Mouse (Mus musculus): ENCODE measurements around the gene Hsp90aa1.
"Not testable (repeated sequence)": the region's sequence is repeated elsewhere in the genome, so short reads cannot be mapped to it uniquely, and the experiment has no call there.

Hsp90aa1 gene

DNA sequence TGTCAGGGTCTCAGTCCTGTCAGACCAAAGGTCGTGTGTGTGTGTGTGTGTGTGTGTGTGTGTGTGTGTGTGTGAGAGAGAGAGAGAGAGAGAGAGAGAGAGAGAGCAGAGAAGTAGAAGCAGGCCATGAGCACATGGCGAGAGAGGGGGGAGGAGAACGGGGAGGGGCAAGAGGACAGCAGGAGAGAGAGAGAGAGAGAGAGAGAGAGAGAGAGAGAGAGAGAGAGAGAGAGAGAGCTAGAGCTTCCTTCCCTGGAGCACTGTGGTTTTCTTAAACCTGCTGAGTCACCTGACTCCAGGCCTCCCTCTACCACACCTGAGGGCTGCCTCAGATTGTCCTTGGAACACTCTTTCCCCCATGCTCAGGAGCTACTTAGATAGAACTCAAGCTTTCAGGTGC, 1.2 kb downstream of the Hsp90aa1 start:
- in situ Hi-C loops (cut with MboI, MseI), result loop anchor here (10.0 to 25.0 kb wide), 2 partner anchors 836 to 1883 kb away; partner anchors contain the start of genes Eif5 (in 1 of the 2) and Inf2 (in 1 of the 2)

GRCm38 (mm10) chr12:110700730-110701129, 1.8 kb downstream of the Hsp90aa1 start:
- in situ Hi-C loops (cut with MboI, MseI), result loop anchor here (10.0 to 25.0 kb wide), 2 partner anchors 837 to 1884 kb away; partner anchors contain the start of genes Eif5 (in 1 of the 2) and Inf2 (in 1 of the 2)

- in situ Hi-C loops (cut with MboI, MseI), result no loop called here
Measured at GRCm38 (mm10) chr12:110699171-110699547, 3.4 kb downstream of the Hsp90aa1 start.

- in situ Hi-C loops (cut with MboI, MseI), result no loop called here
Measured at GRCm38 (mm10) chr12:110698523-110699170, 3.9 kb downstream of the Hsp90aa1 start.

DNA sequence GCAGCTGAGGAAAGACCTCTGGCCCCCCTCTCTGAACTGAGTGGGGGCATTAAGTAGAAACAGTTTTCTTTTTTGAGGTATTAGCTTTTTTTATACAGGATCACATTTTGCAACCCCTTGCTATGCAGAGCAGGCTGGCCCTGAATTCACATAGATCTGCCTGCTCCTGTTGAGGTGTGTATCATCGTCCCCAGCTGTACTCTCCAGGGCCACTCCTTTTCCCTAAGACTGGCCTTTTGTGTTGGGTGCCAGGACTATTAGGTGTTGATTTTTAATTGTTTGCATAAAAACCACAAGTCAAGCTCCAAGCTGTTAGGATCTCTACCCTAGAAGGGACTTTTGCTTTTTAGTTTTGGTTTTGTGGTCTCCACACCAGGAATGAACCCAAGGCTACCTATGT, 4.4 kb downstream of the Hsp90aa1 start:
- in situ Hi-C loops (cut with MboI, MseI), result no loop called here

DNA sequence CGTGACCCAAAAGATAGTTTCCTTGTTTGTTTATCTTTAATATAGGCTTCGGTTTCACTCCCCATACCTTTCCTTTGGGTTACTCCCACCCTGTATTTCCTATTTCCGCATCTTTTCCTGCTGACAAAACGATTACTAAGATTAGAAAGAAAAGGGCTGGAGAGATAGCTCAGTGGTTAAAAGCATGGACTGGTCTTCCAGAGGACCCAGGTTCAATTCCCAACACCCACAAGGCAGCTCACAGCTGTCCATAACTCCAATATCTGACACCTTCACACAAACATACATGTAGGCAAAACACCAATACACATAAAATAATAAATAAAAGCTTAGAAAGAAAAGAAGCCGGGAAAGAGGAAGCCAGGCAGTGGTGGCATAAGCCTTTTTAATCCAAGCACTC, 5.1 kb downstream of the Hsp90aa1 start:
- in situ Hi-C loops (cut with MboI, MseI), result no loop called here

DNA sequence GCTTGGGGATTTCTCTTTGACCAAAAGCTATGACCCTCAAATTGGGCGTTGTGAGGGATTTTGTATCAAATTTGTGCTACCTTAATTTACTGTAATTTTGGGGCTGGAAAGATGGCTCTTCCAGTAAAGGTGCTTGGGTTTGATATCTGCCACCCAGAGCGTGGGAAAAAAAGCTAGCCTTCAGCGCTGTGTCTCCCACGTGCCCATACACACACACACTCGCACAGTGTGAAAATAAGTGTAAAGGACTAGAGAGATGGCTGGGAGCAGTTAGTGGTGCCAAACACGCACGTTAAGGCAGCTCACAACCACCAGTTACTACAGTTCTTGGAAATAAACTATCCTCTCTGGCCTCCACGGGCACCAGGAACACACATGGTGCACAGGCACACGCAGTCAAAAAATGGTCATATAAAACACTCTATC, 5.5 kb downstream of the Hsp90aa1 start:
- in situ Hi-C loops (cut with MboI, MseI), result no loop called here

DNA sequence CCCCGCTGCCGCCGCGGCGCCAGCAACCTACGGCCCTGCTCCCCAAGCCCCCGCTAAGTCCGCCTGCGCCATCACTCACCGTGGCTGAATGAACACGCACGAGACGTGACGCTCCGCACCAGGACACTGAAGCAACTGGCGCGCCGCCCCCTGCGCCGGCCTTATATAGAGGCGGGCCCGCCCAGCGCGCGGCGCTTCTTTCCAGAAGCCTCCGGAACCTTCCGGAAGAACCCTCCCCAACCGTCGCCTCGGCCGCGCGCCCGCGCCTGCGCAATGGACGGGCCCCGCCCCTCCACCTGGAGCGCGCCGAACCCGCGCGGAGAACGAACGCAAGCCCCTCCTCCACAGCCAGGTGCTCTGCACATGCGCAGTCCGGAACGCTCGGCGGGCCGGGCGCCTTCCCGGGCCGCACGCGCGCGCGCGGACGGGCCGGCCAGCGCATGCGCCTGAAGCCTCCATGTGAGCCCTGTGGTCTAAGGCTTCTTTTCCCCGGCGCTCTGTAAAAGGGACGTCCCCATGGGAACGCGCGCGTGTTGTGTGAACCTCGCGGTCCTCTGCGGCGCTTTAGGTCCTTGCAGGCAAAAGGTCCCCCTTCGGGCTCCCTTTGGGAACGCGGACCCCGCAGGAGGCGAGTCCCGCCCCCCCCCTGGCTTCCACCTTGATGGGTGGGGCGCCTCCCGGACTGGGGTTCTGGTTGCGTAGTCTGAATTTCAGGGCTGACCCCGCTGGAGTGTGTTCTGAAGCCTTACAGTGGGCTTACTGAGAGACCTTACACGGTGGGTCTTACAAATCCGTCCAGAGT, 6.2 kb downstream of the Hsp90aa1 start:
- in situ Hi-C loops (cut with MboI, MseI), result no loop called here

DNA sequence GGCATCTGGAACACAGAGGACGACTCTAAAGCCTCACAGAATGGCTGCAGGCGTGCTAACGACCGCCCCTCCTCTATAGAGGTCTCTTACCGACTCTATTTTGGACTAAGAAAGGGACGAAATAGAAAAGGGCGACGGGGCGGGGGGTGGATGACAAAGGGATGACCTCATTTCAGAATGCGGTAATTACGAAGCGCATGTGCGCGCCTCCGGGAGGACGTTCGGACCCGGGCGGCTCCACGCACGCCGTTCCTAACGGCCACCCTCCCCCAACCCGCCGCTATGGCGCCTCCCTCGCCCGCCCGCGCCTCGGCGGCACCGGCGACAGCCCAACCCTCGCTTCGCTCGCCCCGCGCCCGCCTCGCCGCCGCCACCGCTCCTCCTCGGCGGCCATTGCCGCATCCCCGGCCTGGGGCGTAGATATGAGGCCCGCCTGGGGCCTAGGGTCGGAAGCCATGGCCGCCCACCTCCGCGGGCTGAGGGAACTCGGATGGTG, 6.8 kb downstream of the Hsp90aa1 start:
- in situ Hi-C loops (cut with MboI, MseI), result no loop called here

GRCm38 (mm10) chr12:110693378-110693777, 9.2 kb downstream of the Hsp90aa1 start:
- in situ Hi-C loops (cut with MboI, MseI), result not testable (repeated sequence)

DNA sequence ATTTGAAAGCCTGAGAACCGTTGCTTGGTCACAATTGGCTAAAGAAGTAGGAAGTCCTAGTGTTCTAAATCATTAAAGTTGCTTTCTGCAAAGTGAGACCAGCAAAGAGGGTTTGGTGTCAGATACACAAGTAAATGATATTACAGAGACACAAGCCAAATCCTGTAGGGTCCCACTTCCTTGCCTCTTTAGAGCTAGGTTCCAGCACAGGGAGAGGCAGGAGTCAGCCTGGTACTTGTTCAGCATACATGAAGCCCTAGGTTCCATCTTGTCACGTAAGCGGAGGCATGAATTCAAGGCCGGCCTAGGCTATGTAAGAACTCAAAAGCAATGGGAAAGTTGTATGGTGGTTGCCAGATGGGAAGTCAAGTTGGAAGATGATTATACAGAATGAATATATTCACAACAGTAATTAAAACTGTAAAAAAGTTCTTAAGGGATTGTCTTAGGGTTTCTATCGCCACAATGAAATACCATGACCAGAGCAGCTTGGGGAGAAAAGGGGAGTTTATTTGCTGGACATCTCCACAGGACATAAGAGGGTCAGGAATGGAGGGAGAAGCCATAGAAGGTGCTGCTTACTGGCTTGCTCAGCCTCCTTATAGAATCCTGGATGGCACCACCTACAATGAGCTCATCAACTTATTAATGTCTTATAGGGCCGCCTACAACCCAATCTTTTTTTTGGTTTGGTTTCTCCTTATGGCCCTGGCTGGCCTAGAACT, 12.4 kb downstream of the Hsp90aa1 start:
- in situ Hi-C loops (cut with MboI, MseI), result no loop called here

DNA sequence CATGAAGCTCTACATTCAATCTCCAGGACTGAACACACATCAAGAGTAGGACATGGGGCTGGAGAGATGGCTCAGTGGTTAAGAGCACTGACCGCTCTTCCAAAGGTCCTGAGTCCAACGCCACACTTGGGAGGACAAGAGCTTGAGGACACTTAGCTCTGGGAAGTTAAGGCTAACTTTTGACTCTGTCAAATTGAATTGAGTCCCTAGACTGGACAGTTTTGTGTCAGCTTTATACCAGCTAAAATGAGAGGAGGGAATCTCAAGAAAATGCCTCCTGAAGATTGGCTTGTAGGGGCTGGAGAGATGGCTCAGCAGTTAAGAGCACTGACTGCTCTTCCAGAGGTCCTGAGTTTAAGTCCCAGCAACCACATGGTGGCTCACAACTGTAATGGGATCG, 13.6 kb downstream of the Hsp90aa1 start:
- in situ Hi-C loops (cut with MboI, MseI), result not testable (repeated sequence)

DNA sequence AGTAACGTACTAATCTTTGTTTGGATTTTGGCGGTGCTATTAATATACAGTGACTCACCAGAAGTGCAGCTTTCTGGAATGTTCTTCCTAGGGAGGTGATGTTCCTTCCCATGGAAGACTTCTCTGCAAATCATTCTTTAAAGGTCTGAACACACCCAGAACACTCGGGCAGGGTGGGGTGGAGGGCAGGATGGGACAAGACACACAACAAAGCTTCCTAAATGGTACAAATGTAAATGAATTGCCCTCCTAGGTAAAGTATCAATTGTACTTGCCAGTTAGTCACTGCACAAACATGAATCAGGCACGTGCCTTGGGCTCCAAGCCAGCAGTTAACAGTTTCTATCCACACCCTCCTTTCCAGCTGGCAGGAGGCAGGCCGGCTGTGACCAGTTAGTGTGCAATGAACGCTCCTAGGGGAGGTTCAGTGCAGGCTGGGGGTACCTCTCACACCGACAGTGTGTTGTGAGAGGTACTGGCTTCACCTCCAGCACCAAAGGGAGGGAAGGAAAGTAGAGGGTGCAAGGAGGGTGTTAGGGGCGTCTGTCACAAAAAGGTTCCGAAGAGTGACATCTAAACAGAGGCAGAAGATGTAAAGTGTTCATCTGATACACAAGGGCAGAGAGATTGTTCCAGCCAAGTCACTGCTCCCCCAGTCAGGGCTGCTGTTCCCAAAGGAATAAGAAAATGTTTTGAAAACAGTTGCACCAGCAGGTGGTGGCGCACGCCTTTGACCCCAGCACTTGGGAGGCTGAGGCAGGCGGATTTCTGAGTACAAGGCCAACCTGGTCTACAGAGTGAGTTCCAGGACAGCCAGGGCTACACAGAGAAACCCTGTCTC, 14.4 kb downstream of the Hsp90aa1 start:
- in situ Hi-C loops (cut with MboI, MseI), result no loop called here

DNA sequence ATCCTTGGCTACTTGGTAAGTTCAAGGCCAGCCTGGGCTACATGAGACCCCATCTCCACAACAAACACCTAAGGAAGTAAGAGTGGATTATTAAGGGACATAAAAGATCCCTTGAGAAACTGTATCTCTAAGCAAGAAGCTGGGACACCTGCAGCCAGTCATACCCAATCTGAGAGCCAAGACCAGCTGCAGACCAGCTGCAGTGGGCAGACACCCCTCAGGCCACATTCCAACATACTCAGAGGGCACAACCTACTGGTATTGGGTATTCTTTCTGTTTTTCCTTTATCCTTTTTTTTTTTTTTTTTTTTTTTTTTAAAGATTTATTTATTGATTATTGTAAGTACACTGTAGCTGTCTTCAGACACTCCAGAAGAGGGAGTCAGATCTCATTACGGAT, 18.9 kb downstream of the Hsp90aa1 start:
- in situ Hi-C loops (cut with MboI, MseI), result loop anchor here in 1 of 2 experiments (5.0 kb wide), 1 partner anchor 159 kb away; the partner anchor contains the start of gene Mok

DNA sequence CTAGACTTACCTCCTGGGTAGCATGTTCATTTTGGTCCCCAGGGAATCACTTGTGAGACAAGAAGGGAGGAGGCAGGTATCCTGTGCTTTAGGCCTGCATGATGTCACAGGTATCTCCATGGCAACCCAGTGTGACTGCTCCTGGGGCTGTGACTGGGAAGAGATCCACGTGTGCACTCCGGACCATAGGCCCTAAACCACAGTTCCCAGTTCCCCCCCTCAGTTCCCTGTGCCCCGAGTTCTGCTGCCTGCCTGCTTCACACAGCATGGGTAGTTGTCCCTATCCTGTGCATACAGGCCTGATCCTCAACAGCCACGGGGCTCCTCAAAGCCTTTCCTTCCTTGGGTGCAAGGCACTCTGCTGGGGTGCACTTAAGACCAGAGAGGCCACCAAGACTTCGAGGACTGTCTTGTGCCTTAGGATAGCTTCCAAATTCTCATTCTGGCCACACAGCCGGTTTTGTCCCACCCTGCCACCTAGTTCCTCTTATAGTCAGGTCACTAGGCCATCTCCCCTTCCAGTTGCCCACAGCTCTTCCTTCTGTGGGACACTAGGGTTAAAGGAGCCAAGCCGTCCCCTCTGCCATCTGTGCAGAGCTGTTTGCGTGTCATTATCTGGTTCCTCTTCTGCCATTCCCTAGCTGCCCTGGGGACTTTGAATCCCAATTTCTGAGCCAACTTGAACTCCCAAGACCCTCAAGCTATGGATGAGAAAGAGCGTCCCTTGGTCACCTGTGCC, 19.8 kb downstream of the Hsp90aa1 start, which contains the start of gene 1700001K19Rik:
TSS of gene 1700001K19Rik (minus strand) at position 59 of the 739 bp plus-strand sequence.
- in situ Hi-C loops (cut with MboI, MseI), result loop anchor here in 1 of 2 experiments (5.0 kb wide), 1 partner anchor 160 kb away; the partner anchor contains the start of gene Mok

GRCm38 (mm10) chr12:110681878-110682277, 20.6 kb downstream of the Hsp90aa1 start:
- in situ Hi-C loops (cut with MboI, MseI), result loop anchor here in 1 of 2 experiments (5.0 kb wide), 1 partner anchor 160 kb away; the partner anchor contains the start of gene Mok

DNA sequence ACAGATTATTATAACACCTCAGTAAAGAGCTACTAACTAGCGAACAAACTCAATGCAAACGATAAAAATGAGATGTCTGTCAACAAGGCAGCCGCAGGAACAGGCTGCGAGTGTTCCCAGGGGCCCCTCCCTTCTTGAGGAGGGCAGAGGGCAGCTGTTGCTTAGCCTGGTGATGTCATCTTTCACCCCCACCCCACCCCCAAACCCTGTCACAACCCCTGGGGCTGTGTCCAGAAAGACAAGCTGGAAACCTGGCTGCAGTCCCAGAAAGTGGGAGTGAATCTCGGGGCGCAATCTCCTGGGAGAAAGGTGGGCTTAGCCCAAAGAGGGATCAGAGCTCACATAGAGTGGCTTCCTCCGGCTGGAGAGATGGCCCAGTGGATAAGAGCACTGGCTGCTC, 21.3 kb downstream of the Hsp90aa1 start:
- in situ Hi-C loops (cut with MboI, MseI), result loop anchor here in 1 of 2 experiments (5.0 kb wide), 1 partner anchor 161 kb away; the partner anchor contains the start of gene Mok

DNA sequence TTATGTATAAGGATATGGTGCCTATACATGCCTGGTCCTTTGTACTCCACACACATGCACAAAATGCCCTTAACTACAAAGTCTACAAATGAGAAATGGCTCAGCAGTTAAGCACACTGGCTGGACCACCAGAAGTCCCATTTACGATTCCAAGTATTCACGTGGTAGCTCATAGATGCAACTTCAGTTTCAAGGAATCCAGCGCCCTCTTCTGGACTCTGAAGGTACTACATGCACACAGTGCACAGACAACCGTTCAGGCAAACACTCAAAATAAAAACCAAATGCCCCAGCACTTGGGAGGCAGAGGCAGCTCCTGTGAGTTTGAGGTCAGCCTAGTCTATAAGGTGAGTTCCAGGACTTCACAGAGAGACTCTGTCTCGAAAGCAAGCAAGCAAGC, 28.3 kb downstream of the Hsp90aa1 start:
- in situ Hi-C loops (cut with MboI, MseI), result loop anchor here in 1 of 2 experiments (10.0 kb wide), 1 partner anchor 259 kb away; no protein-coding TSS in a partner anchor

- in situ Hi-C loops (cut with MboI, MseI), result loop anchor here in 1 of 2 experiments (5.0 kb wide), 1 partner anchor 245 kb away; no protein-coding TSS in a partner anchor
Measured at GRCm38 (mm10) chr12:110667466-110668077, 35.0 kb downstream of the Hsp90aa1 start.
